Mouse (Mus musculus): ENCODE measurements around the gene Efcab12. TPM values are rescaled to one million over a fixed set of nuclear protein-coding genes. Genes with fewer than 3 reads are reported as not detected.

Efcab12 gene
- total and polyA plus RNA-seq, 3 experiments: 0.11 TPM; not detected in 2

DNA sequence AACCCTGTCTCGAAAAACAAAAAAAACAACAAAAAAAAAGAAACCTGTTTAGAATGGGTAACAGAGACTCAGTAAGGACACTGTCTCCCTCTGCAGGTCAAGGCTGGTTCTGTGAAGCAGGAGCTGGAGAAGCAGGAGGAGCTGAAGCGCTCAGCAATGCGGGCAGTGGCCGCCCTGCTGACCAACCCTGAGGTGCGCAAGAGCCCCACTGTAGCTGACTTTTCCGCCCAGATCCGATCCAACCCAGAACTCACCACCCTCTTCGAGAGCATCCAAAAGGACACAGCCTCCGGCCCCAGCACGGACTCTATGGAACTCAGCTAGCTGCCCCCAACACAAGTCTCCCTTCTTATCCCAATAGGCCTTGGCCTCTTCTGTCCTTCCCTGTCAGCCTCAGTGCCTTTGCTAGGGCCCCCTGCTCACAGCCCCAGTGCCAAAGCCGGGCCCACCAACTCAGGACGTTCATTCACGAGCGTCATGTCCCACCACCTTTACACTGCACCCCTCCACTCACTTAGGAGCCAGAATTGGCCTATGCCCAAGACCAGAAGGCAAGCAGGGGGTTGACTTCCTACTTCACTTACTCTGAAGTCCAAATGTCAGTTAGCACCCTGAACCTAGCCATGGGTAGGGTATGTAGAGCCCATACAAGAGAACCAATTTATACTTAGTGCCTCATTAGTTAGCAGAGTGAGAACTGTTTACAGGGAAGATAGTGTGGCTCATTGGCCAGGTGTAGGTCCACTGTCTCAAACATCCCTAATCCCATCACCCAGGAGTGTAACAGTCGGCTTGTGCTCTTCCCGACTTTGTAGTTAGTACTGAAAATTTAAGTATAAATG, 34.5 kb downstream of the Efcab12 start (continued):
- TF ChIP-seq JUND (IDR thresholded peaks at IDR 0.05; ENCODE audit: low read depth, low read length) (no peak), MYB (IDR thresholded peaks at IDR 0.05; ENCODE audit: low read depth, low read length) (no peak), TCF12 (IDR thresholded peaks at IDR 0.05; ENCODE audit: low read depth, low read length) (no peak)

DNA sequence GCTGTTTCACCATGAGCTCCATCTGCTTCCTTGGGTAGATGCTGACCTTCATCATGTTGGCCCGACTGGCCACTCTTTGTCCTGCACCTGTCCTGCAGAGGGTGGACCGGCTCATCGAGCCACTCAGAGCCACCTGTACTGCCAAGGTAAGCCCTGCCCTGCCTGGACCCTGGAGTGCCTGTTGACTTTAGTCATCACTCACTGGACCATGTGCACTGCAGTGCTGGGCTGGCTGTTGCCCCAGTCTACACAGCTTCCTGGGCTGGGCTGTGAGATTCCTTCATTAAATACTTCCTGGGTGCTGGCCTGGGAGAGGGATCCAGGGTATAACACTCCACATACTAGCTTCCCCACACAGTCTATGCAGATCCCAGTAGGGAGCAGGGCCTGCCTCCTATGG, 36.4 kb downstream of the Efcab12 start:
- Histone ChIP-seq H3K9me3 (replicated peaks; ENCODE audit: insufficient read depth, low read length) (no peaks in the 10 kb centered on the region), H3K27me3 (ENCODE audit: control insufficient read depth in 1 of 2, insufficient read depth in 2 of 2, low read length in 2 of 2) (no peaks in the 10 kb centered on the region), H3K27ac (ENCODE audit: control insufficient read depth, low read depth, low read length) (no peak overlapping the region), H3K4me3 (ENCODE audit: control insufficient read depth in 1 of 2, insufficient read depth in 1 of 2, low read depth in 2 of 2, low read length in 2 of 2) (no peak overlapping the region), H3K4me1 (ENCODE audit: control insufficient read depth in 1 of 2, insufficient read depth in 2 of 2, low read length in 2 of 2) (0 out of 4 replicates have a peak, but pooled peaks cover 0 to 8% of the 10 kb centered on the region in 2 experiments), H3K9ac (ENCODE audit: control insufficient read depth, low read depth, low read length, poor library complexity, severe bottlenecking) (no peak overlapping the region), H3K79me2 (ENCODE audit: control insufficient read depth, insufficient read depth, low read length, poor library complexity) (peaks cover 12% of the 10 kb centered on the region), H3K36me3 (ENCODE audit: control insufficient read depth in 1 of 2, insufficient read depth in 2 of 2, low read length in 2 of 2) (peaks cover 6 to 8% of the 10 kb centered on the region in 2 experiments)
- no peak for DNase-seq (ENCODE audit: low read depth, low spot score)
- TF ChIP-seq ZMIZ1 (IDR thresholded peaks at IDR 0.05; ENCODE audit: low read depth, low read length) (no peak), ELF1 (IDR thresholded peaks at IDR 0.05; ENCODE audit: low read depth, low read length) (no peak), TBP (IDR thresholded peaks at IDR 0.05; ENCODE audit: low read depth, low read length) (no peak), USF2 (IDR thresholded peaks at IDR 0.05; ENCODE audit: borderline replicate concordance in 1 of 2, insufficient read depth in 1 of 2, low read depth in 1 of 2, low read length in 2 of 2) (no peak), MYC (IDR thresholded peaks at IDR 0.05; ENCODE audit: low read depth, low read length) (no peak), MEF2A (IDR thresholded peaks at IDR 0.05; ENCODE audit: extremely low read depth, insufficient replicate concordance, low read depth, low read length, poor library complexity, severe bottlenecking) (no peak), ZC3H11A (IDR thresholded peaks at IDR 0.05; ENCODE audit: low read depth, low read length) (no peak), E2F4 (IDR thresholded peaks at IDR 0.05; ENCODE audit: borderline replicate concordance, low read depth, low read length) (no peak), EP300 (IDR thresholded peaks at IDR 0.05; ENCODE audit: low read depth in 1 of 2, low read length in 2 of 2) (no peak), MAZ (IDR thresholded peaks at IDR 0.05; ENCODE audit: low read depth, low read length) (no peak), RAD21 (IDR thresholded peaks at IDR 0.05; ENCODE audit: low read depth, low read length) (no peak), USF1 (IDR thresholded peaks at IDR 0.05; ENCODE audit: low read depth, low read length) (no peak), SIN3A (IDR thresholded peaks at IDR 0.05; ENCODE audit: low read length) (no peak), SMC3 (IDR thresholded peaks at IDR 0.05; ENCODE audit: low read depth, low read length) (no peak), CTCF (IDR thresholded peaks at IDR 0.05 in 2 of 3, conservative IDR thresholded peaks at IDR 0.05 in 1 of 3; ENCODE audit: control insufficient read depth in 1 of 3, insufficient read depth in 1 of 3, low read depth in 2 of 3, low read length in 3 of 3, poor library complexity in 1 of 3, severe bottlenecking in 1 of 3) (no peak), POLR2AphosphoS2 (IDR thresholded peaks at IDR 0.05; ENCODE audit: low read length) (no peak), BHLHE40 (IDR thresholded peaks at IDR 0.05; ENCODE audit: borderline replicate concordance, low read depth, low read length) (no peak), MYB (IDR thresholded peaks at IDR 0.05; ENCODE audit: low read depth, low read length) (no peak), NRF1 (IDR thresholded peaks at IDR 0.05; ENCODE audit: insufficient read depth, low read depth, low read length, poor library complexity, severe bottlenecking) (no peak), CHD2 (IDR thresholded peaks at IDR 0.05; ENCODE audit: low read length) (no peak)

Measured in MEL (cell line).